Mouse (Mus musculus) erythroblast, embryonic 14.5 days (primary cell): Measurements from ENCODE around the gene Dnajb1. TPM values are rescaled to one million over a fixed set of nuclear protein-coding genes. Genes with fewer than 3 reads are reported as not detected.

Experiments
- H3K27me3 ChIP-seq: 2 replicates; pipeline ENCODE4 v1.6.1; 2012; ENCODE audit warnings: inconsistent platforms; ENCODE audit not compliant: control insufficient read depth
- H3K36me3 ChIP-seq: 2 replicates; pipeline ENCODE4 v1.6.1; 2012; ENCODE audit warnings: mild to moderate bottlenecking, inconsistent platforms; ENCODE audit not compliant: control insufficient read depth
- H3K4me1 ChIP-seq: 2 replicates; pipeline ENCODE4 v1.6.1; 2012; ENCODE audit warnings: inconsistent platforms; ENCODE audit not compliant: control insufficient read depth
- H3K4me3 ChIP-seq: replicated peaks from 2 replicates; pipeline ENCODE3; 2012; ENCODE audit warnings: moderate library complexity, mild to moderate bottlenecking, inconsistent platforms
- H3K9me3 ChIP-seq: 2 replicates; pipeline ENCODE4 v1.6.1; 2012; ENCODE audit warnings: low read length, inconsistent platforms, mixed read lengths; ENCODE audit not compliant: control insufficient read depth
- GATA1 ChIP-seq: IDR thresholded peaks from 2 replicates; pipeline ENCODE4 v1.6.1; 2012; ENCODE audit warnings: low read length, inconsistent platforms, mixed read lengths
- TAL1 ChIP-seq: IDR thresholded peaks from 3 replicates; pipeline ENCODE4 v1.6.1; 2012; ENCODE audit warnings: low read length, inconsistent platforms, mixed read lengths
- polyA plus RNA-seq: library from polyadenylated mRNA; stranded (reverse); fragments of >175 nt; gene quantifications from 2 replicates; pipeline ENCODE4 v1.2.3, GENCODE M21; 2012

Gene Dnajb1
- polyA plus RNA-seq, 1 experiment, result 20.5 TPM

DNA sequence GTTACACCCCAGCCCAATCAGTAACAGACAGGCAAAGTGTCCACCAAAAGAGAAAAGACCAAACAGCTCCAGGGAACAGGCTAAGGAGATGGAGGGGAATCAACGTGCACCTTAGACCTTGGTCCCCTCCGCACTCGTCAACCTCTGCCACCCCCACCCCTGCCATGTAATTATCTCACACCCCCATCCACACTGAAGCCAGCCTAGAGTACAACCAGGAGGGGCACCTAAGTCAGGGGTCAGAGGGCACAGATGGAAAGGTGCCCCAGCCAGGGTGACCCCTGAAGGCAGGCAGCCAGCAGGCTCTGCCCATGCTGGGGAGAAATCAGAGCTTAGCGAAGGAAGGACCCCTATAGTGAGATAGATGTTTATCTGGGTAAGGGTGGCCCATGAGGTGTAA lies 31.1 kb upstream of the Dnajb1 start:
- H3K27me3 ChIP-seq, result no peaks in the 10 kb centered on the region
- H3K9me3 ChIP-seq, result no peaks in the 10 kb centered on the region
- peaks cover 32% of the 10 kb centered on the region for H3K4me1 ChIP-seq
- peaks cover 56% of the 10 kb centered on the region for H3K36me3 ChIP-seq
- no peak overlapping the region for H3K4me3 ChIP-seq
- TF ChIP-seq TAL1 (no peak), GATA1 (no peak)

DNA sequence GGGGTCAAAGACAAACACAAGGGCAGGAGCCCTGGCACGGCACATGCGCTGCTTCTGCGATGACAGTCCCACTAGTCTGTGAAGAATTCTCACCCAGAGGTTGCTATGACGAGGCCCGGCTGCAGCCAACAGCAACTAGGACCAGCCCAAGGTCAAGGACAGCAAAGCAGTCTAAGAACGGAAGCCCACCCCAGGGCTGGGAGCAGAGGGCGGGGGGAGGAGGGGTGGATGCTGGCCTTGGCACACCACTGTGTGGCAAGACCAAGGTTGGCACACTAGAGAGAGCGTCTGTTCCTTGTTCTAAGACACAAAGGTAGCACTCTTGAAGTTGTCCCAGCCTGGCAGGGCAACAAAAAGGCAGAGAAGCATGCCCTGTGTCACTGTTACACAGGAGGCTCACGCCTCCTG lies 30.6 kb upstream of the Dnajb1 start:
- Histone ChIP-seq H3K4me1 (peaks cover 36% of the 10 kb centered on the region), H3K4me3 (no peak overlapping the region), H3K27me3 (no peaks in the 10 kb centered on the region), H3K36me3 (peaks cover 55% of the 10 kb centered on the region), H3K9me3 (no peaks in the 10 kb centered on the region)
- TF ChIP-seq TAL1, result no peak
- no peak for TF ChIP-seq GATA1

DNA sequence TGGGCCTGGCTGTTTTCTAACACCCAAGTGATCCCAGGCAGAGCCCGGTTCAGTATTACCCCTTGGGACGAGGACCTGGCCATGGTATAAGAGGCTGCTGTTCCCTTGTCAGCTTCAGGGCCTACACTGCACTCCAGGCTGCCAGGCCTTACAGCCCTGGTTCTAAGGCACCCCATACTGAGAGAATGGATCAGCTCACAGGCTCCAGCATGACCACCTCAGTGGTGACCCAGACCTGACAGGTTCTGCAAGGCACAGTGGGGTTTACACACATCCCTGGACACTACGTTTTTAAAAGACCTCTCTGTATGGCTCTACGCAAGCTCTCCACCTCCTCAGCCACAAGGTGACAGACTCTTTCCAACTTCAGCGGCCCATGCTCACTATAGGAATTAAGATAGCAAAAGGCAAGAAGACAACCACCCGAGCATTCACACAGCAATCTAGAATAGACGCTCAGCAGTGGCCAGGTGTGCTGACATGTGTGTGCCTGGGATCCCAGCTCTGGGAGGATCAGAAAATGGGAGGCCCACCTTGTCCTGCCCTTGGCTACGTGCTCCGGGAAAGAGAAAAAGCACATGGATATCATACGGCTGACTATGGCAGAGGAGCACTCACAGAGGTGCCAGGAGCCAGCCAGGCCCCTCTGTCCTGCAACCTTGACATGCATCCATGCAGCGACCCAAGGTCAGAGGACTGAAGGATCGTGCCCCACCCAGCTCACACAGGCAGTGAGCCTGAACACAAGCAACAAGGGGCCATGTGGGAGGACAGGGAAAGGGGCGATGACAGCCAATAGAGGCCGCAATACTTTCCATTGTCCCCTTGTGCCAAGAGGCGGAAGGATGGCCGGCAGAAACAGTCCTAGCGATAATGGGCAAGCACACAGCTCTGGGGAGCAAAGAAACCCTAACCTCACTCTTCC lies 29.6 kb upstream of the Dnajb1 start:
- Histone ChIP-seq H3K36me3 (peaks cover 50% of the 10 kb centered on the region), H3K9me3 (no peaks in the 10 kb centered on the region), H3K27me3 (no peaks in the 10 kb centered on the region), H3K4me3 (no peak overlapping the region), H3K4me1 (peaks cover 36% of the 10 kb centered on the region)
- TF ChIP-seq TAL1, result no peak
- no peak for TF ChIP-seq GATA1

DNA sequence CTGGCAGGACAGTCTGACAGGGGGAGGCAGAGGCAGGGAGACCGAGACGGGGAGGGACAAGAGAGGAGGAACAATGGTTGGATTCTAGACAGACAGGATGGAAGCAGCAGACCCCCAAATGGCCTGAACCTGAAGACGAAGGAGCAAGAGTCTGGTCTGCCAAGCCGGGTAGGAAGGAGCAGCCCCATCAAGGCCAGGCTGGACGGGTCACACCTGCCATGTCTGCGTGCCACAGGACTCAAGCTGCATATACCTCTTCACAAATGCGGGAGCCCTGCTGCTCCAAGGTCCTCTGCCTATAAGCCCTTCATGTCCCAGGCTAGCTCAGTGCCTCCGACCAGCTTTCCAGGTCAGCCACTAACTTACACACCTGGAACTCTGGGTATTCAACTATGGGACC lies 28.3 kb upstream of the Dnajb1 start:
- H3K4me1 ChIP-seq, result peaks cover 26% of the 10 kb centered on the region

DNA sequence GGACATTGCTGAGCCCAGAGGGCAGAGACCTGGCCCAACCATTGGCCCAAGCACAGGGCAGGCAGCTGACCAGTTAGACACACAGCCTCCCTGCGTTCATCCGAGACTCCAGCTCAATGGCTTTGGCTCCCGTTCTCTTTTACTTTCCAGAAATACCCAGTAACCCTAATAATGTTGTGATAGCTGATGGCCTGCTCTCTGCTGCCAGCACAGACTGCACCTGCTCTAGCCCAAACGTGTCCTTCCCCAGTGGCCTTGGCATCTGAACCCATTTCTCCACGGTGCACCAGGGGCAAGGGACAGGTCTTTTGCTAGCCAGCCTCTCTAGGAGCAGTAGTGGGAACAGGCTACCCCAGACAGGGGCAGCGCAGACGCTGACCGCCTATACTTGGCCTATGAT lies 27.2 kb upstream of the Dnajb1 start:
- Histone ChIP-seq H3K36me3 (peaks cover 45% of the 10 kb centered on the region), H3K4me1 (peaks cover 28% of the 10 kb centered on the region), H3K9me3 (no peaks in the 10 kb centered on the region), H3K4me3 (no peak overlapping the region), H3K27me3 (no peaks in the 10 kb centered on the region)
- TF ChIP-seq GATA1 (no peak), TAL1 (no peak)

More for the DNA sequence above, 28.3 kb upstream of the Dnajb1 start:
- Histone ChIP-seq H3K4me3 (no peak overlapping the region), H3K9me3 (no peaks in the 10 kb centered on the region), H3K27me3 (no peaks in the 10 kb centered on the region), H3K36me3 (peaks cover 47% of the 10 kb centered on the region)
- TF ChIP-seq GATA1 (no peak), TAL1 (no peak)

DNA sequence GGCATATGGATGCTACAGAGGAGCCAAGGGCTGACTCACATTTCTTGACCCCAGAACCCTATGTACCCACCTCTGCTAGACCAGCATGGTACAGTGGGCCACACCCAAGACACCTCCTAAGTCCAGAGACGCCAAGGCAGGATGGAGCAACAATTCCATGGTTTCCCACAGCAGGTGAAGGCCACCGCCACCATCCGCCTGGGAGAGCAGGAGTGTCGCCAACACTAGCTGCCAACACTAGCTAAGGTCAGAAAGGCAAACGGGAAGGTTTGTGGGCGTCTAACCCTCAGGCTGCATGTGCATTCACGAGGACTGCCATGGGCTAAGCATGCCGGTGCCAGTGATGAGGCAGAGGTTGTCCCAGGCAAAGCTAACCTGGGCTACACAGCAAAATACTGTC lies 25.8 kb upstream of the Dnajb1 start:
- Histone ChIP-seq H3K4me3 (no peak overlapping the region), H3K36me3 (peaks cover 49% of the 10 kb centered on the region), H3K27me3 (no peaks in the 10 kb centered on the region), H3K9me3 (no peaks in the 10 kb centered on the region), H3K4me1 (peaks cover 25% of the 10 kb centered on the region)
- TF ChIP-seq GATA1 (no peak), TAL1 (no peak)

DNA sequence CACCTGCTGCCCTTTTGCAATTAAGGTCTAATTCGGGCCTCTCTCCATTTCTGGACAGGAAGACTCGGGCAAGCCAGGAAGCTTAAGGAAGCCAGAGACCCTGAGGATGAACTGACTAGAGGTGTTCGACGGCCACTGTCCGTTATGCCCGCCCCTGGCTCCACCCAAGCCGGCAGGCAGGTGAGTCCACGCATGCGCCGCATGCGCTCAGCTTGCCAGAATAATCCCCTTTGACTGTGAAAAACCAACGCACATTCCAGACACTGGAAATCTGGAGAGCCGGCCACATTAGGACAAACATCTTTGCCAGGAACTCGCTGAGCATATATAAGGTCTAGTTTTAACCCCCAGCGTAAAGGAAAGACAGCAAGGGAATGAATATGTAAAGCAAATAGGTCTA lies 24.8 kb upstream of the Dnajb1 start:
- Histone ChIP-seq H3K4me3 (no peak overlapping the region), H3K9me3 (no peaks in the 10 kb centered on the region), H3K36me3 (peaks cover 57% of the 10 kb centered on the region), H3K27me3 (no peaks in the 10 kb centered on the region), H3K4me1 (peaks cover 23% of the 10 kb centered on the region)
- no peak for TF ChIP-seq GATA1
- TF ChIP-seq TAL1, result no peak

DNA sequence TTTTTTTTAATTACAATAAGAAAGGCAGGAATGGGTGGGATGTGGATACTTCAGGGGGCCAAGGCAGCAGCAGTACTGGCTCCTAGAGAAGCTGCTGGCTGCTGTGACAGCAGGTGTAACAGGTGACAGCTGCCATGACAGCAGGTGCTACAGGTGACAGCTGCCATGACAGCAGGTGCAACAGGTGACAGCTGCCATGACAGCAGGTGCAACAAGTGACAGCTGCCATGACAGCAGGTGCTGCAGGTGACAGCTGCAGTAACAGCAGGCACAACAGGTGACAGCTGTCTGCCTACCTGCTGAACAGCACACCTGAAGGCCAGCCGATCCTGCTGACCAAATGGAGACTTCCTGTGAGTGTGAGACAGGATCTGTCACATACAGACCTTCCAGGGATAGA lies 23.2 kb upstream of the Dnajb1 start:
- H3K9me3 ChIP-seq, result no peaks in the 10 kb centered on the region
- TF ChIP-seq GATA1, result no peak
- TF ChIP-seq TAL1, result no peak
- H3K36me3 ChIP-seq, result peaks cover 68% of the 10 kb centered on the region
- H3K4me1 ChIP-seq, result peaks cover 20% of the 10 kb centered on the region
- H3K4me3 ChIP-seq, result no peak overlapping the region
- no peaks in the 10 kb centered on the region for H3K27me3 ChIP-seq

DNA sequence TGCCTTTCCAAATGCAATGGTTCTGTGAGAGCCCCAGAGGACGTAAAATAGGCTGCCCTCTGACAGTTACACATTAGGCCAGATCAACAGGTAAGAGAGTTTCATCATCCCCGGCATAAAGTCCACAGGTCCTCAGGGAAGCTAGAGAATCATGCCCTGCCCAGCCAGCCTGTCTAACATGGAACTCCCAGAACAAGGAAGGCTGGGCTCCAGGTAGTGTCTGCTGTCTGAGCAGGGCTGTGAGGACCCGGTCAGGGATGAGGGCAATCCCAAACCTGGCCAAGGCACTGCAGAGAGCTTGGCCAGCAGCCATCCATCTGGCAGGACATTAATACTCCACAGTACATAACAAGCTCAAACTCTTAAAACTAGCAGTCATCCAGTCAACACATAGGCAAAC lies 22.7 kb upstream of the Dnajb1 start:
- Histone ChIP-seq H3K27me3 (no peaks in the 10 kb centered on the region), H3K36me3 (peaks cover 67% of the 10 kb centered on the region), H3K9me3 (no peaks in the 10 kb centered on the region), H3K4me1 (peaks cover 21% of the 10 kb centered on the region), H3K4me3 (no peak overlapping the region)
- TF ChIP-seq TAL1 (no peak), GATA1 (no peak)
